Mouse (Mus musculus): ENCODE data around the gene Scg3.
"Not testable (repeated sequence)": the region's sequence is repeated elsewhere in the genome, so short reads cannot be mapped to it uniquely, and the experiment has no call there.

The Scg3 gene

GRCm38 (mm10) chr9:75625556-75626307, 58.1 kb downstream of the Scg3 start, which contains the start of gene Lysmd2:
Lysmd2 (plus strand) TSS chr9:75625741.
- DNase-seq (ENCODE audit: low read depth): no peak

- DNase-seq (ENCODE audit: low read depth): no peak
These were observed 58.8 kb downstream of the Scg3 start for GRCm38 (mm10) chr9:75624983-75625555.

DNA sequence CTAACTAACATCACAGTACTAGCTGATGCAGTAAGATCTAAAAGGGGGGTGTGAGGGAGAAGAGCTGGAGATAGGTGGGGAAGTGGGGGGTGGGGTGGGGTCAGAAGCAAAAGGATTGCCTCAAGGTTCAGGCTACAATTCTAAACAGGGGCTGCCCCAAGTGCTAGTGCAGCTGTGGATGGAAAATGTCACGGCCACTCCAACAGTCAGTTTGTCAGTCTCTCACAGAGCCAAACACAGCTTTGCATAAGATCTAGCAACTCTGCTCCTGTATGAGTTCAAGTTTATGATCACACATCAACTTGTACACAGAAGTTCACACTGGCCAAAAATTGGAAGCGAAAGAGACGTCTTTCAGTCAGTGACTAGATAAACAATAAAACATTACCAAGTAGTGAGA, 62.4 kb downstream of the Scg3 start:
- DNase-seq (ENCODE audit: low read depth): no peak

DNA sequence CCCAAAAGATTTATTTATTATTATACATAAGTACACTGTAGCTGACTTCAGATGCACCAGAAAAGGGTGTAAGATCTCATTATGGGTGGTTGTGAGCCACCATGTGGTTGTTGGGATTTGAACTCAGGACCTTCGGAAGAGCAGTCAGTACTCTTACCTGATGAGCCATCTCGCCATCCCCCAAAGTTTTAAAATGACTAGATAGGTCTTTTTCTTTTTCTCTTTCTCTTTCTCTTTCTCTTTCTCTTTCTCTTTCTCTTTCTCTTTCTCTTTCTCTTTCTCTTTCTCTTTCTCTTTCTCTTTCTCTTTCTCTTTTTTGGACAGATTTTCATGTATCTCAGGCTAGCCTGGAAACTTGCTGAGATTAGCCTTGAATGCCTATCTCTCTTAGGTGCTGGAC, 64.1 kb downstream of the Scg3 start:
- not testable (repeated sequence) for DNase-seq (ENCODE audit: low read depth)

DNA sequence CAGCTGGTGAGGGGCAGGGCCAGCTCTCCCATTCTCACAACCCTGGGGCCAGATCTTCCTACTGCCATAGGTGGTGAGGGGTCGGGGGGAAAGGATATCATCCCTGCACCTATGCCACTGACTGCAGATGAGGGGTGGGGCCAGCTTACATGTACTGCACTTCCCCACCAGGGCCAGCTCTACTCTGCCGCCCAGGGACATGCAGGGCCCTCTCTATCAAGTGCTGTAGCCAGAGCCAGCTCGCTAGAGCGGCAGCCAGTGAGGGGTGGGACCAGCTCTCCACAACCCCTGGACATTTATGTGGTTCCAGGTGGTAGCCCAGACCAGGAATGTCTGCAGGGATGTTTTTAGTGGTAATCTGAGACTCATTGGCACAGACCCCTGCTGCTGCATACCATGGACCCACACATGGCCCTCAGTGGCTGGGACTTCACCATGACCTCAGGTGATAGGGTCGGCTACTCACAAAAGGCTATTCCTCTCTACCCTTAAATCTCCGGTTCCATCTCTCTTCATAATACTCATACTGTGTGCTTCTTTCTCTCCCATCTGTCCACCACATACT, 64.9 kb downstream of the Scg3 start:
- no peak for DNase-seq (ENCODE audit: low read depth)

- no peak for DNase-seq (ENCODE audit: low read depth)
These were observed 67.3 kb downstream of the Scg3 start for GRCm38 (mm10) chr9:75616560-75616959.

GRCm38 (mm10) chr9:75610571-75611493, 73.0 kb downstream of the Scg3 start, which contains the start of gene Tmod2:
Tmod2 (minus strand) TSS chr9:75611325.
- DNase-seq (ENCODE audit: low read depth): no peak

GRCm38 (mm10) chr9:75609965-75610364, 73.9 kb downstream of the Scg3 start:
- DNase-seq (ENCODE audit: low read depth): no peak

DNA sequence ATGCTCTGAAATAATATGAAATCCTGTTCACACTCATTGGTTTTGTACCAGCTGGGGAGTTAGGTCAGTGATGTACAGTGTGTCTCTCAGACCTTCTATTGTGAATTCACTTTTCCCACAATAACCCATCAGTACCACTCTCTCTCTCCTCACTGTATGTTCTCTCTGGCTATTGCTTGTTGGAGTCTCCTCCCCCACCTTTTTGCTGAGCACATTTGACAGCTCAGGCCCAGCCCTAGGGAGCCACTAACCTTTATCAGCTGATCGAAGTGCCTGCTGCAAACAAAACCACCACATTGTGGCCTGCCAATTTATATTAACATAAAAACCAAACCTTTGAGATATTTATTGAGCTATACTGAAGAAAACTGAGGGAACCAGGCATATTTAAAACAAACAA, 74.4 kb downstream of the Scg3 start:
- no peak for DNase-seq (ENCODE audit: low read depth)

GRCm38 (mm10) chr9:75607496-75607895, 76.4 kb downstream of the Scg3 start:
- no peak for DNase-seq (ENCODE audit: low read depth)

GRCm38 (mm10) chr9:75601510-75601909, 82.3 kb downstream of the Scg3 start:
- DNase-seq (ENCODE audit: low read depth): no peak

DNA sequence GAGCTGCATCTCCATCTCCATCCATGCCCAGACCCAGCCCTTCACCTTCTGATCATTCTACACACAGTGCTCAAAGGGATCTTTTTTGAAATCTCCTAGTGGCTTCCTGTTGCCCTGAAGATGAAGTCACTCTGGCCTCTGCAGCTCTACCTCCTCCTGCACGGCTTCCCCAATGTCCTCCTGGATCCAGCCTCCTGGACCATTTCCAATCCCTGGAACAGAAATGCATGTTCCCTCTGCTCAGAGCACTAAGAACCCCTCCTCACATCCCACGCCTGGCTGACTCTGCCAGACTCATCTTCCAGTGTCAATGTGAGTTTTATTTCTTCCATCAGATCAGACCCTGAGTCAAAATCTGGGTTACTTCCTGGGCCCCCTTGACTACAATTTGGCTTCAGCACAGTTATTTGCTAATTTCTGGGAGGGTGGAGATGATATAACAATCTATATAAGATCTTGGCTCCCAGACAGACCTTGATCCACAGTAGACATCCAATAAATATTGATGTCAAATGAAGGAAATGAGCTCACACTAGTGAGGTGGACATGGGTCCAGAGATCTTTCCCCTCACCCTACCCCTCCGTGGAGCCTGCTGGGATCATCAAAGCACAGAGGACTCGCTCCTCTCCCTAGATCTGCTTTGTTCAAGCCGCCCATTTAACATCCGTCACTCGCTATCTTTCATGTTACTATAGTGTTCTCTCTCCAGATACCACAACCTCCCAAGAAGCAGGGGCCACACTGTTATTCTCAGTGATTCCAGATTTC, 83.5 kb downstream of the Scg3 start:
- no peak for DNase-seq (ENCODE audit: low read depth)

DNA sequence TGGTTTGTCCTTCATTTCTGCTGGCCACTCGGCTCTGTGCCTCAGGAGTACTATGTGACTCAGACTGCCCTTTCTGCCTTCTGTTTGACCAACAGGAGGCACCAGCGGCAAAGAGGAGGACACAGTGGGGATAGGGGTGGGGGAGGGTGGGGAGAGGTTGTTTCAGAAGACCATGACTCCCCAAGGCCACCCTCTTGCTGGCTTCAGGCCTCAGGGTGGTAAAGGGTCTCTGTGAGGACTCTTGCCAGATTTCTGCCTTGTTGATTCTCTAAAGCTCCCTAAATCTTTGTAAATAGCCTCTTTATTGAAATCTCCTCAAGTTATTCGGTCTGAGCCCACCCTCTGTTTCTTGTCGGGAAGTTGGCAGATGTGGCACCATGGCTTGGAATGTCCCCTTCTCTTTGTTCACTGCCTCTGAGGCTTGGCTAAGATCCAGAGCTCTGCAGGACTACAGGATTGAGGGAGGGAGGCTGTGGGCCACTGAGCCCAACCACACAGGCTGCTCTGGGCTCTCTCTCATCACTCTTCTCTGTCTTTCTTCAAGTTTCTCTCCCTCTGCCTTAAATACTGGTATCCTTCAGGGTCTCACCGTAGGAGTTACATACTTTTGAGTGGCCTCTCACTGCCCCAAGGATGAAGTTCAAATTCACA, 84.5 kb downstream of the Scg3 start:
- DNase-seq (ENCODE audit: low read depth): no peak

DNA sequence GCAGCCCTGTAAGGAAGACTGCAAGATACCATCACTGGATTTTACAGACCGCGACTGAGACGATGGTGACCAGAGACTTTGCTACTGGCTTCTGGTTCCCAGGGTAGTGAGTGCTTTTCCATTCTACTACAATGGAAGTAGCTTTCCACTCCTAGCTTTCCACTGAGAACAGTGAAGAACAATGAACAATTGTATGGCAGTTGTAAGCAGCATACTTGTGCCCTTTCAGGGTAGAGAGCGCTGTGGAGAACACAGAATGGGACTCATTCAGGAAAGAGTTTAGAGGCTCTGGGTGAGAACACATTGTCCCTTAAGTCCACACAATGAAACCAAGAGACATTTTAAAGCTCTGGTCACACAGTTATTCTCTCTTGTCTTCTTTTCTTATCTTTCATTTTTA, 86.3 kb downstream of the Scg3 start:
- no peak for DNase-seq (ENCODE audit: low read depth)

- DNase-seq (ENCODE audit: low read depth): no peak
These were observed 86.8 kb downstream of the Scg3 start for GRCm38 (mm10) chr9:75597036-75597435.

GRCm38 (mm10) chr9:75593481-75593880, 90.4 kb downstream of the Scg3 start:
- DNase-seq (ENCODE audit: low read depth): no peak

All from 416B (cell line).